Mouse (Mus musculus) spleen, postnatal 4 days (tissue): ENCODE results near the gene Plcd3.
A peak's percentile ranks its signal among the peaks of the same experiment; 100 is the strongest.

Experiments used
- DNase-seq, 2 experiments: peaks; one replicate each; pipeline ENCODE4 v3.0.0; 2022; ENCODE audit warnings: low spot score in 2 of 2

The Plcd3 gene

GRCm38 (mm10) chr11:103066191-103067050, 35.0 kb downstream of the Plcd3 start:
- no peak for DNase-seq

DNA sequence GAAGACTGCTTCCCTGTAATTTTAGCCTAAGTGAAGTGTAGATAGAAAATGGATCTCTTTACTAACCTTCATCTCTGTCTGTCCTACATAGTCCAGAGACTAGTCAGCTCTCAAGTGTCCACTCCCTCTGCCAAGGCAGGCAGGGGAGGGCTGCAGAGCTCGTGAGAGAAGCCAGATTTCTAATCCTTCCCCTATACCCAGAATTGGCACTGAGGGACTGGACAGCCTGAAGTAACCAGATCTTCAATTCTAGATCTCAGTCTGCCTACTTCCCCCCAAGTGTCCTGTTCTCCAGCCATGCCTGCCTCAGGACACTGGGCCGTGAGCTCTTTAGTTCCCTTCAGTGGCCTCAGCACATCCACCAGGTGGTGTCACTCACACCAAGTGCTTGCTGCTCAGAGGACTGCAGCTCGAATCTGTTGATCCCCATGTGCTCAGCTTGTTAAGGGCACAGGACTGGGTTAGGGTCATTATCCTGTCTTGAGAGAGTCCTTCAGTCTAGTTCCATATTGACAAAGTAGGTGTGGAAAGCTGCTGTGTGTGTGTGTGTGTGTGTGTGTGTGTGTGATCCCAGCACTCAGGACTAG, 42.9 kb downstream of the Plcd3 start:
- no peak for DNase-seq

DNA sequence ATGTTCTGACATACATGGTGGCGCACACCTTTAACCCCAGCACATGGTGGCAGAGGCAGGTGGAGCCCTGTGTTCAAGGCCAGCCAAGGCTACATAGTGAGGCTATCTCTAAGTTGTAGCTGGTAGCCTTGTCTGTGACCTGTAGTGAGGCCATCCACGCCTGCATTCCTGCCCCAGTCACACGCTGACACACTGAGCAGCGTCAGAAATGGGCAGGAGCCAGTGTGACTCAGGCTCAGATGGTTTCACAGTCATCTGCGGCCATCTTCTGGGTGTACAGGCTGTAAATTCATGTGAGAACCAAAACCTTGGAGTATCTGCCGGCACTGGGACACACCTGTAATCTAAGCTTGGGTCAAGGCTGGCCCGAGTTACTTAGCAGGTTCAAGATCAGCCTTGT, 44.8 kb downstream of the Plcd3 start:
- DNase-seq = no peak

DNA sequence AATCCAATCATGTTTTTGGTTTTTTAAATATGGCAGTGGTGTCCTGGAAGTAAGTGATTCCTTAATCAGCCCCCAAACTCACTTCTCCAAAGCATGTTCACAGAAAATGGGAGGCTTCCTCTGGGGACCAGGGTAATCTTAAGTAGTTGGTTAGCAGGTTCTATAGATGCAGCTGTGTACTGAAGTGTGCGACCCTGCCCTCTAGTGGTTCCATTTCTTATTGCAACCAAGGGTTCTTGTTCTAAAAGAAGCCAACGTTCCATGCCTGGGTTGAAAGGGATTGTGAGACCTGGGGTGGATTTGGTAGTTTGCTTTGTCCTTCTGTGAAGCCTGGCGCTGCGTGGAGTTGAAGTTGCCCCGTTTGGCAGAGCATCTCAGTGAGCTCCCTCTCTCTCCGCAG, 46.7 kb downstream of the Plcd3 start:
- DNase-seq = peak; percentile 72 to 88

GRCm38 (mm10) chr11:103053191-103054076, 48.0 kb downstream of the Plcd3 start:
- no peak for DNase-seq

DNA sequence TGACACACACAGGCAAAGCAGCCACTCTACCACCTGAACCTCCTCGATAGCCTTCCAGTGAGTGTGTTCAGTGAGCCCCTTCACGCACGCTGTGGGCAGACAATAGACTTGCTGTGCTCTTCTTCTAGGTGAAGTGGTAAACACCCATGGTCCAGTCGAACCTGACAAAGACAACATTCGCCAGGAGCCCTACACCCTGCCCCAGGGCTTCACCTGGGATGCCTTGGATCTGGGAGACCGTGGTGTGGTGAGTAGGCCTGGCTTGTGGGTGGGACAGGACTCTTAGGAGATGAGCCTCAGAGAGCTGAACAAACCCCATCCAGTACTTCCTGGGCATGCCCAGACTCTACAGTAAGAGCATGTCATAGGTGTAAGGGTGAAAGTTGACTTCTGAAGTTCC, 49.4 kb downstream of the Plcd3 start:
- DNase-seq = no peak

GRCm38 (mm10) chr11:103051249-103051691, 50.2 kb downstream of the Plcd3 start:
- DNase-seq = no peak

DNA sequence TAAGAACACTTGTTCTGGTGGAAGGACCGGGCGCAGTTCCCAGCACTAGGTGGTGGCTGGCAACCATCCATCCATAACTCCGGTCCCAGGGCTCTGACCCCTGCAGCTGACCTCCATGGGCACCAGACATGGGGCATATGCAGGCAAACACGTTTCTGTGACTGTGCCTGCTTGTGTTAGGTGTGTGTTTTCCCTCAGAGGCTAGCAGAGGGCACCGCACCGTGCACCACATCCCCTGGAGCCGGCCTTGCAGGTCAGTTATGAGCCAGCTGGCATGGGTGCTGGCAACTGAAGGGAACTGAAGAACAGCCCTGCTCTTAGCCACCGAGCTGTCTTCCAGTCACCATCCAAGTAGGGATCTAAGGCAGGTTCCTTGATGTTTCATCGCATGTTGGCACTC, 51.3 kb downstream of the Plcd3 start:
- no peak for DNase-seq

DNA sequence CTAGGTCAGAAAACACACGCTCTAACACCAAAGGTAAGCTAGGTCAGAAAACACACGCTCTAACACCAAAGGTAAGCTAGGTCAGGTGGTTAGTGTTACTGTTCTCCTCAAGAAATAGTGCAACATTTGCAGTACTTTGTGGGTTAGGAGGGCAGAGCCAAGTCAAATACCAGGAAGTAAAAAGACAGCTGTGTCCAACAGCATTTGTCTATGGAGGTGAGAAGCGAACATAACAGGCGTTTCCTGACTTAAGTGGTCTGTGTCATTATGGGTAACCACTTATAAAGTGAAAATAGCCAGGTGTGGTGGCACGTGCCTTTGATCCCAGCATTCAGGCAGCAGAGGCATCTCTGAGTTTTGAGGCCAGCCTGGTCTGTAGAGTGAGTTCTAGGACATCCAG, 51.8 kb downstream of the Plcd3 start:
- no peak for DNase-seq

- no peak for DNase-seq
Observed at GRCm38 (mm10) chr11:103046286-103046685, 55.2 kb downstream of the Plcd3 start.

DNA sequence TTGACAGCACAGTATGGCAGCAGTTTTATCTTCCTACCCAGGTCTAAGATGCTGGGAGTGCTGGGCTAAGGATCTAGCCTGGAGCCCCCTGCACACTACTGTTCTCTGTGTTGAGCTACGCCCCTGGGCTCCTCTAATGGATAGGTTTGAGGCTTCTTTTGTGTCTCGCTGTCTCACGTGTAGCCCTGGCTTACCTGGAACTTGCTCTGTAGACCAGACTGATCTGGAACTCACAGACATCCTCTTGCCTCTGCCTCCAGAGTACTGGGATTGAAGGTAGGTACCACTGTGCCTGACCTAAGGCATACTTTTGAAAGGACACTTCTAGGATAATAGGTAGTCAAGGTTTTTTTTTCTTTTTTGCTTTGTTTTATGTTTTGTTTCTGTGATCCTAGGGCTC, 57.5 kb downstream of the Plcd3 start:
- no peak for DNase-seq

GRCm38 (mm10) chr11:103042828-103043227, 58.6 kb downstream of the Plcd3 start:
- no peak for DNase-seq

GRCm38 (mm10) chr11:103038037-103038436, 63.4 kb downstream of the Plcd3 start:
- no peak for DNase-seq

DNA sequence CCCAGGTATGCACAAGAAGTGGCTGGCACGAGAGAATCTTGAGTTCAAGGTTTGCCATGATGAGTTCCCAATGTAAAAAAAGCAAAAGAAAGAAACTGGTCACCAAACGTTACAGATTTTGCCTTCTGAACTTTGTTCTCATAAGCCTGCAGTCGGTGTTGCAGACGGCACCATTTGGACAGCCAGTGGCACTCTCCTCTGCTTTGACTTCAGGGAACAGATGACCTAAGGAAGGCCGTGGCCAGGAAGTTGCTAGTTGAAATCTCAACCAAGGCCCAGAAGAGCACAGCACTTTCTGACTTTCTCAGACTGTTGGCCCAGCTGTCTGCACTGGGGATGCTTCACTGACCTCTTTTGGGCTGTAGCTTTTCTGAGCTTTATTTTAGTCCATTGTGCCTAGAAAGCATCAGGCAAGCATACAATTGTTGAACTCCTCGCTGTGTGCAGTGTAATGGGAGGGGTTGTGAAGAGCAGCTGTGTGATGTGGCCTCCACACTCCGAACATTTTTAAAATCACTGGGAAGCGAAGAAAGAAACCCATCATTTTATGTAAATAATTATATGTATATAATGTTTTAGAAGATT, 64.5 kb downstream of the Plcd3 start:
- no peak for DNase-seq

DNA sequence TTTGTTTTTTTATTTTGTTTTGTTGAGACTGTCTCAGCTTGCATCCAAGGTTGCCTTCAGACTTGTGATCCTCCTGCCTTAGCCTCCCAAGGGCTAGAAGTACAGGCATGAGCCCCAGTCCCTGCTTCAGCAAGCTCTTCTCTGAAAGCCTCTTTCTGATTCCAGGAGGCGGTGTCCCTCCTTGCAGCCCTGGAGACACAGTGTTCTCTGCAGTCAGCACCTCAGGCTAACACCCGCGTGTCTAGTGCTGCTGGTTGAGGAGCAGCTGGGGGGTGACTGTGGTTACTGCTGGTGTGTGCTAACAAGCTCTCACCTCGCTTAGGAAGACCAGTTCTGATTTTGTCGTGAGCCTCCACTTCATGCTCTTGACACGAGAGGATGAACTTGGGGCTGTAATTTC, 66.5 kb downstream of the Plcd3 start:
- DNase-seq = no peak

- DNase-seq = no peak
Observed at GRCm38 (mm10) chr11:103033030-103033429, 68.4 kb downstream of the Plcd3 start.

DNA sequence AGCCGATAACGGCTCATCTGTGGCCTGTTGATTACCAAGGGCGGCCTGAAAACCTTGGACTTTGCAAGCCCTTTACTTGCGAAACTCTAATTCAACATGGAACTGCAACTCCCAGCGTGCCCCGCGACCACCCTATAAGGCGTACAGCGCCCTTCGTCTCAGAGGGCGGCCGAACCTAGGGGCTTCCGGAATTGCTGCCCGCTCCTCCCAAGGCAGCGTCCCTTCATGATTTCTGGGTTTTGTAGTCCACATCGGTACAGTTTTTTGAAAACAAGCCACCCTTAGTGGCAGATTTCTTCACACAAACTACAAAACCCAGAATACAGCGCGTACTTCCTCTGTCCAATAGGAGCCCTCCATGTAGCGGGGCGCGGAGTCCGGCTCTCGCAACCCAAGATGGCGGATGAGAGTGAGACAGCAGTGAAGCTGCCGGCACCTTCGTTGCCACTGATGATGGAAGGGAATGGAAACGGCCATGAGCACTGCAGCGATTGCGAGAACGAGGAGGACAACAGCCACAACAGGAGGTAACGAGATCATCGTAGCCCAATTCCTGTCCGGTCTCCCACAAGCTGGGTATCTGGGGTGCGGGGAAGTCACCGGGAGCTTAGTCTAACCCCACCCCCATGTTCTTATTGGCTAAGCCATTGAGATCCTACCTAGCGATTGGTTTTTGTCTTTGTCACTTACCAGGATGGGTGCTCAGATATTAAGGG, 73.1 kb downstream of the Plcd3 start, which contains the start of the genes Nmt1 and Dcakd:
Nmt1 (plus strand) TSS at position 15 of the 716 bp plus-strand sequence.
Dcakd (minus strand) TSS at position 158 of the 716 bp plus-strand sequence.
- peak; percentile 89 to 93 for DNase-seq

DNA sequence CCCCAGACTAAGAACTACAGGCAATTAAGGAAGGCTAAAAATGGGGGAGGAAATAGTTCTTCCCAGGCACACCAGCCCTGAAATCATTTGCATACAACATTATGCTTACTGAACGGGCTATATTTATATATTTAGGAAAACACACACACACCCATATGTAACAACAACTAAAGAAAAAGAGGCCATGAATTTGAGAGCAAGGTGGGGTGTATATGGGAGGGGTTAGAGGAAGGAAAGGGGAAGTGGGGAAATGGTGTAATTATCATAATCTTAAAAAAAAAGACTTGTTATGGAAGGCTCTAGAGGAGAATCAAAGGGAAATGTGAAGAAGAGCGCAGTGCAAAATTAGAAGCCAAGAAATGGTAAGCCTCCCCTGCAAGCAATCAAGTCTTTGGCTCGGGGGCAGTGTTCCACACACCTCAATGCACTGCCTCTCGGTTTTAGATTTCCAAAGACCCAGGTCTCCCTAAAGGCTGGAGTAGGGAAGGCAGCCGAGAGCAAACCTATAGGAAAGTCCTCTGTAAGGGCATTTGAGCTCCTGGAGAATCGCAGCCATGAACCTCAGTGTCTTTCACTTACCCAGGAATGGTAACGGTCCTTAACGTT, 73.8 kb downstream of the Plcd3 start:
- DNase-seq = no peak

DNA sequence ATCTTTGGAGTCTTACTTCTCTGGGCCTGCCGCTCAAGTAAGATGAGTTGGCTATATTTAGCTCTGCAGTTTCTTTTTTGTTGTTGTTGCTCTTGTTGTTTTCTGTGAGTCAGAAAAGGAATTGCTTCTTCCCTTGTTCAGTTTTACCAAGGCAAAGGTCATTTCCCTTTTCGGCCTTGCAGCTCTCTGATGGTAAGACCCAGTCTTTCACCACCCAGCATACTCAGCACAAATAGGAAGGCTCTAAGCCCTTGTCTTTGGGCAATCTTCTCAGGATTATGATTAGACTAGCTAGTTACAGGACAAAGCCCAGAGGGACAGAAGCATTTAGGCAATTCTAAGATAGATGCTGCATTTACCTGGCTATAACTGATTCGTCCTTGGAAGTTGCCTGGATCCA, 74.6 kb downstream of the Plcd3 start:
- no peak for DNase-seq

- no peak for DNase-seq
Observed at GRCm38 (mm10) chr11:103023974-103024373, 77.5 kb downstream of the Plcd3 start.
